Mouse (Mus musculus) myocyte (in vitro differentiated cells): ENCODE data around the gene Nlrp6. TPM values are rescaled to one million over a fixed set of nuclear protein-coding genes. Genes with fewer than 3 reads are reported as not detected.

Experiments used
- H3K27me3 ChIP-seq: one replicate; pipeline ENCODE4 v1.6.1; 2011; ENCODE audit not compliant: control insufficient read depth, insufficient read depth, insufficient read length
- H3K36me3 ChIP-seq: one replicate; pipeline ENCODE4 v1.6.1; 2011; ENCODE audit not compliant: control insufficient read depth, insufficient read depth
- H3K4me2 ChIP-seq: one replicate; pipeline ENCODE4 v1.6.1; 2011; ENCODE audit warnings: low read depth, control low read depth
- H3K4me3 ChIP-seq: one replicate; pipeline ENCODE4 v1.5.1; 2011; ENCODE audit warnings: mild to moderate bottlenecking, control low read depth, moderate library complexity
- H3K79me2 ChIP-seq: one replicate; pipeline ENCODE4 v1.6.1; 2011; ENCODE audit not compliant: control insufficient read depth, insufficient read depth
- H3ac ChIP-seq: one replicate; pipeline ENCODE4 v1.6.1; 2011; ENCODE audit not compliant: control insufficient read depth, insufficient read length
- CEBPB ChIP-seq: IDR thresholded peaks from 2 replicates; pipeline ENCODE4 v1.6.1; 2011; ENCODE audit warnings: mild to moderate bottlenecking, moderate library complexity; ENCODE audit not compliant: poor library complexity, insufficient read depth, severe bottlenecking
- E2F4 ChIP-seq: IDR thresholded peaks from one replicate; pipeline ENCODE4 v1.6.1; 2011; ENCODE audit warnings: mild to moderate bottlenecking, control low read depth, moderate library complexity; ENCODE audit not compliant: insufficient read depth
- MAX ChIP-seq: IDR thresholded peaks from one replicate; pipeline ENCODE4 v1.6.1; 2011; ENCODE audit warnings: low read depth, mild to moderate bottlenecking, control low read depth
- MYOD1 ChIP-seq, 3 experiments: IDR thresholded peaks; one replicate each; pipeline ENCODE4 v1.6.1; 2011; ENCODE audit warnings: control low read depth in 2 of 3, low read depth in 2 of 3, mild to moderate bottlenecking in 2 of 3, moderate library complexity in 1 of 3; ENCODE audit not compliant: insufficient read length in 2 of 3, control insufficient read depth in 1 of 3
- MYOG ChIP-seq, 3 experiments: IDR thresholded peaks; one replicate each; pipeline ENCODE4 v1.6.1; 2011; ENCODE audit warnings: control low read depth in 2 of 3, low read depth in 2 of 3, mild to moderate bottlenecking in 2 of 3; ENCODE audit not compliant: insufficient read length in 2 of 3, control insufficient read depth in 1 of 3, insufficient read depth in 1 of 3
- POLR2A ChIP-seq: IDR thresholded peaks from one replicate; pipeline ENCODE4 v1.6.1; 2011; ENCODE audit warnings: low read depth, mild to moderate bottlenecking, control low read depth, moderate library complexity; ENCODE audit not compliant: insufficient read length
- POLR2AphosphoS2 ChIP-seq: IDR thresholded peaks from one replicate; pipeline ENCODE4 v1.6.1; 2011; ENCODE audit warnings: low read depth, control low read depth; ENCODE audit not compliant: insufficient read length
- REST ChIP-seq: IDR thresholded peaks from one replicate; pipeline ENCODE4 v1.6.1; 2011; ENCODE audit warnings: mild to moderate bottlenecking, control low read depth, moderate library complexity; ENCODE audit not compliant: insufficient read depth, insufficient read length
- SRF ChIP-seq: IDR thresholded peaks from one replicate; pipeline ENCODE4 v1.6.1; 2011; ENCODE audit warnings: low read depth; ENCODE audit not compliant: control insufficient read depth, insufficient read length
- TCF12 ChIP-seq: IDR thresholded peaks from one replicate; pipeline ENCODE4 v1.6.1; 2011; ENCODE audit warnings: mild to moderate bottlenecking, control low read depth; ENCODE audit not compliant: poor library complexity, insufficient read depth, severe bottlenecking
- TCF3 ChIP-seq: IDR thresholded peaks from one replicate; pipeline ENCODE4 v1.6.1; 2011; ENCODE audit warnings: low read depth, control low read depth; ENCODE audit not compliant: insufficient read length
- USF1 ChIP-seq: IDR thresholded peaks from one replicate; pipeline ENCODE4 v1.6.1; 2011; ENCODE audit warnings: low read depth, mild to moderate bottlenecking, control low read depth, moderate library complexity
- polyA plus RNA-seq: library from polyadenylated mRNA; unstranded; fragments of >200 nt; fragmentation: generic; extraction: Trizol; gene quantifications from one replicate; pipeline ENCODE4 v1.2.1, GENCODE M21; 2012; ENCODE audit warnings: missing spikeins

Gene Nlrp6
- polyA plus RNA-seq, 1 experiment: 0.01 TPM

GRCm38 (mm10) chr7:140946980-140947379, 26.3 kb downstream of the Nlrp6 start:
- no peak overlapping the region for H3ac ChIP-seq
- no peaks in the 10 kb centered on the region for H3K27me3 ChIP-seq
- H3K36me3 ChIP-seq: peaks cover 17% of the 10 kb centered on the region
- no peak for TF ChIP-seq POLR2AphosphoS2
- TF ChIP-seq SRF: no peak
- TF ChIP-seq MAX: no peak
- no peak for TF ChIP-seq TCF3
- TF ChIP-seq USF1: no peak
- no peak for TF ChIP-seq POLR2A
- no peak for TF ChIP-seq REST
- TF ChIP-seq E2F4: no peak
- no peak for TF ChIP-seq MYOG (IDR thresholded peaks at IDR 0.05; ENCODE audit: control insufficient read depth in 1 of 3, insufficient read depth in 1 of 3, insufficient read length in 2 of 3, low read depth in 2 of 3)
- TF ChIP-seq CEBPB: no peak
- TF ChIP-seq TCF12: no peak
- TF ChIP-seq MYOD1 (IDR thresholded peaks at IDR 0.05; ENCODE audit: control insufficient read depth in 1 of 3, insufficient read length in 2 of 3, low read depth in 2 of 3): no peak
- no peak overlapping the region for H3K4me3 ChIP-seq
- H3K79me2 ChIP-seq: no peaks in the 10 kb centered on the region
- no peak overlapping the region for H3K4me2 ChIP-seq

DNA sequence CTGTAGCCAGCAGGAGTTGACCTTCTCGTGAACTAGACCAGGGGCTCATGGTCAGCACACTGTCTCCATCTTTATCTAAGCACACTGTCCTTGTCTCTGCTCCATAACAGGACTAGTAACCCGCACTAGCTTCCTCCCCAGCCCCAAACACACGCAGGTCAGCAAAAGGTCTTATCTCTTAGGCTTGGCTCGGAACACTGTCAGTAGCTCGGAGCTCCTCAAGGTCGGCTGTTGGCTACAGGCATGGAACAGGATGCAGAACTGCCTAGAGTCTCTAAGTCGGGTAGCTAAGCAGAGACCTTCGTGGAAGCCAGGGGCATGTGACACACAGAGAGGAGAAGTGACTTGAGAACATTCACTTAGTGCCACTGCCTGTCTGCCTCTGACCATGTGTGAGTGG, 27.5 kb downstream of the Nlrp6 start:
- H3K4me3 ChIP-seq: no peak overlapping the region
- no peaks in the 10 kb centered on the region for H3K27me3 ChIP-seq
- peaks cover 10% of the 10 kb centered on the region for H3K79me2 ChIP-seq
- H3K4me2 ChIP-seq: no peak overlapping the region
- no peak overlapping the region for H3ac ChIP-seq
- H3K36me3 ChIP-seq: peaks cover 20% of the 10 kb centered on the region
- no peak for TF ChIP-seq REST

GRCm38 (mm10) chr7:140949255-140949654, 28.6 kb downstream of the Nlrp6 start:
- H3ac ChIP-seq: no peak overlapping the region
- peaks cover 21% of the 10 kb centered on the region for H3K79me2 ChIP-seq
- TF ChIP-seq POLR2AphosphoS2 (peak; percentile 24), E2F4 (no peak), MYOD1 (IDR thresholded peaks at IDR 0.05; ENCODE audit: control insufficient read depth in 1 of 3, insufficient read length in 2 of 3, low read depth in 2 of 3) (no peak), MAX (no peak)
- no peak overlapping the region for H3K4me2 ChIP-seq
- peaks cover 20% of the 10 kb centered on the region for H3K36me3 ChIP-seq
- no peak overlapping the region for H3K4me3 ChIP-seq
- H3K27me3 ChIP-seq: no peaks in the 10 kb centered on the region

GRCm38 (mm10) chr7:140949824-140950530, 29.3 kb downstream of the Nlrp6 start, which contains the start of gene Ifitm5:
Gene Ifitm5, minus strand, starts transcription at chr7:140950291.
- H3K36me3 ChIP-seq: peaks cover 20% of the 10 kb centered on the region
- no peak within 1 kb of the TSS for H3K4me3 ChIP-seq

GRCm38 (mm10) chr7:140951051-140951450, 30.3 kb downstream of the Nlrp6 start:
- H3K4me2 ChIP-seq: no peak overlapping the region
- H3ac ChIP-seq: no peak overlapping the region
- H3K79me2 ChIP-seq: peaks cover 35% of the 10 kb centered on the region
- no peaks in the 10 kb centered on the region for H3K27me3 ChIP-seq
- peaks cover 20% of the 10 kb centered on the region for H3K36me3 ChIP-seq
- TF ChIP-seq CEBPB: no peak
- no peak for TF ChIP-seq MYOG (IDR thresholded peaks at IDR 0.05; ENCODE audit: control insufficient read depth in 1 of 3, insufficient read depth in 1 of 3, insufficient read length in 2 of 3, low read depth in 2 of 3)
- TF ChIP-seq USF1: no peak
- TF ChIP-seq TCF12: no peak
- TF ChIP-seq E2F4: no peak
- TF ChIP-seq SRF: no peak
- TF ChIP-seq MAX: no peak
- no peak for TF ChIP-seq POLR2AphosphoS2
- TF ChIP-seq MYOD1 (IDR thresholded peaks at IDR 0.05; ENCODE audit: control insufficient read depth in 1 of 3, insufficient read length in 2 of 3, low read depth in 2 of 3): no peak
- TF ChIP-seq TCF3: no peak
- TF ChIP-seq REST: no peak
- H3K4me3 ChIP-seq: no peak overlapping the region

More at GRCm38 (mm10) chr7:140949824-140950530, 29.3 kb downstream of the Nlrp6 start, which contains the start of gene Ifitm5:
- H3ac ChIP-seq: no peak within 1 kb of the TSS
- peaks cover 28% of the 10 kb centered on the region for H3K79me2 ChIP-seq
- TF ChIP-seq MYOG (IDR thresholded peaks at IDR 0.05; ENCODE audit: control insufficient read depth in 1 of 3, insufficient read depth in 1 of 3, insufficient read length in 2 of 3, low read depth in 2 of 3) (no peak), POLR2AphosphoS2 (no peak), E2F4 (no peak)
- no peak within 1 kb of the TSS for H3K4me2 ChIP-seq
- no peaks in the 10 kb centered on the region for H3K27me3 ChIP-seq

DNA sequence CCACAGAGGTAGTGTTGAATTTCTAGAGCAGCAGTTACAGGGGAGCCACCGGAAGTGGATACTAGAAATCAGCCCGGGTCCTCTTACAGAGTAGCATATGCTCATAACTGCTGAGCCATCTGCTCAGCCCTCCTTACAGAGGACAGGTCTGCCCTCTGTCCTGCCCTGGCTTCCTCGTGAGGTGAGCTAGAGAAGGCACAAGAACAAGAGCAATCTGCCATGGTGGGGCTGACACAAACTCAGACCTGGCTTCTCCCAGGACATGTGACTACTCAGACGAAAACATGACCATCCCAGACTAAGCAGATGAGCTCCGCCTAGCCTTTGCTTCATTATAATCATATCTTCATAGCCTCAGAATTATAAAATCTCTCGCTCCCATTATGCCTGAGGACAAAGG, 31.1 kb downstream of the Nlrp6 start:
- H3K36me3 ChIP-seq: peaks cover 20% of the 10 kb centered on the region
- no peak overlapping the region for H3K4me2 ChIP-seq
- peaks cover 35% of the 10 kb centered on the region for H3K79me2 ChIP-seq
- H3ac ChIP-seq: no peak overlapping the region
- H3K4me3 ChIP-seq: no peak overlapping the region
- TF ChIP-seq POLR2AphosphoS2 (peak; percentile 52), E2F4 (no peak)
- no peaks in the 10 kb centered on the region for H3K27me3 ChIP-seq
